Mouse (Mus musculus): ENCODE results near the gene Car2.

GRCm38 (mm10) chr3:14944706-14945105 is 58.6 kb downstream of the Car2 start:
- TF ChIP-seq CTCF (IDR thresholded peaks at IDR 0.05) (no peak), POLR2A (IDR thresholded peaks at IDR 0.05; ENCODE audit: insufficient read depth, low read depth, low read length) (no peak), EP300 (IDR thresholded peaks at IDR 0.05; ENCODE audit: insufficient read depth, low read depth, low read length) (no peak)

All from heart, adult 2 months (tissue).